Mouse (Mus musculus) spleen, adult 2 months (tissue): Measurements from ENCODE around the gene Jund. TPM values are rescaled to one million over a fixed set of nuclear protein-coding genes. Genes with fewer than 3 reads are reported as not detected.

Experiments used
- DNase-seq, 2 experiments: peaks; one replicate each; pipeline versions ENCODE4 v3.0.0 to v3.0.0-alpha.2; 2012 to 2021; ENCODE audit warnings: low spot score in 2 of 2, low read depth in 1 of 2
- H3K27ac ChIP-seq: fragments of 200-500 bp; 2 replicates; pipeline ENCODE4 v1.5.1; 2012; ENCODE audit warnings: low read length, inconsistent platforms; ENCODE audit not compliant: insufficient read depth
- H3K27me3 ChIP-seq: fragments of 200-500 bp; 2 replicates; pipeline ENCODE4 v1.6.1; 2012; ENCODE audit warnings: mild to moderate bottlenecking, moderate library complexity, low read length, inconsistent platforms; ENCODE audit not compliant: control insufficient read depth, insufficient read depth
- H3K36me3 ChIP-seq: fragments of 200-500 bp; 2 replicates; pipeline ENCODE4 v1.6.1; 2012; ENCODE audit warnings: mild to moderate bottlenecking, low read length, inconsistent platforms; ENCODE audit not compliant: control insufficient read depth, insufficient read depth
- H3K4me1 ChIP-seq: fragments of 200-500 bp; 2 replicates; pipeline ENCODE4 v1.6.1; 2011; ENCODE audit warnings: inconsistent platforms; ENCODE audit not compliant: control insufficient read depth, insufficient read depth, insufficient read length
- H3K4me3 ChIP-seq: fragments of 200-500 bp; 2 replicates; pipeline ENCODE4 v1.5.1; 2011; ENCODE audit warnings: mild to moderate bottlenecking, inconsistent platforms; ENCODE audit not compliant: insufficient read depth, insufficient read length; ENCODE audit errors: extremely low read depth
- CTCF ChIP-seq: fragments of 200-500 bp; IDR thresholded peaks from 2 replicates; pipeline ENCODE4 v1.5.1; 2011; ENCODE audit warnings: mild to moderate bottlenecking, inconsistent platforms; ENCODE audit not compliant: insufficient read depth, insufficient read length, insufficient replicate concordance; ENCODE audit errors: extremely low read depth
- POLR2A ChIP-seq: fragments of 200-500 bp; IDR thresholded peaks from 2 replicates; pipeline ENCODE4 v1.6.1; 2011; ENCODE audit warnings: low read depth, low read length, inconsistent platforms
- WGBS: fragments of 180-500 bp; shearing (Covaris S2); methylation state at CpG from one replicate; pipeline ENCODE4 v1.1.7; 2018; 5-methylcytosine and 5-hydroxymethylcytosine counted together
- polyA plus RNA-seq: library from polyadenylated mRNA; depleted of rRNA; stranded (reverse); fragments of >200 nt; gene quantifications from 2 replicates; pipeline ENCODE4 v1.2.3, GENCODE M21; 2012

The Jund gene
- polyA plus RNA-seq, 1 experiment = 269 TPM

GRCm38 (mm10) chr8:70723486-70724210 lies 24.9 kb downstream of the Jund start, which contains the start of gene Pde4c:
Gene Pde4c (plus strand): TSS chr8:70723720.
- TF ChIP-seq POLR2A = no peak
- TF ChIP-seq CTCF = no peak
- Histone ChIP-seq H3K36me3 (no peaks in the 10 kb centered on the region), H3K27me3 (no peaks in the 10 kb centered on the region), H3K4me3 (no peak within 1 kb of the TSS), H3K4me1 (peaks cover under 1% of the 10 kb centered on the region; the same call in 1 of the 2 replicates), H3K27ac (no peak within 1 kb of the TSS)
- no peak for DNase-seq
- WGBS = 71% methylated on average over 7 of the region's 7 CpGs

DNA sequence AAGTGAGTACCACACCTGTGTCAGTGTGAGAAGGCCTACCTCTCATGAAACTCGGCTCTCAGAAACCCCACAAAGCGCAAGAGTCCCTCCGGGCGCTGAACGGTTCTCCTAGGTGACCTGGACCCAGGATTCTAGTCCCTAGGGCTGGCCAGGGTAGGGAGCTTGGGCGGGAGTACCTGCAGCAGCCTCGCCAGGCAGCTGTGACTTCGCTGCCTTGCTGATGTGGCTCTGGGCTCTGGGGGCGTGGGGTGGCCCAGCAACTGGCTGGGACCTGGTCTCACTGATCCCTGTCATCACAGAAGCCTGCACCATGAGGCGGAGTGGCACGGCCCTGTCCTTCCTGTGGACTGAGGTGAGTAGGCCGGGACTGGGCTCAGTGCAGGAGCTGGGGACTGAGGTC lies 25.5 kb downstream of the Jund start:
- WGBS = 89% methylated on average over 12 of the region's 12 CpGs
- no peak for DNase-seq
- Histone ChIP-seq H3K27ac (no peak overlapping the region), H3K27me3 (no peaks in the 10 kb centered on the region), H3K4me3 (no peak overlapping the region), H3K4me1 (no peaks in the 10 kb centered on the region; the same call in 1 of the 2 replicates), H3K36me3 (no peaks in the 10 kb centered on the region)
- TF ChIP-seq POLR2A (no peak), CTCF (no peak)

DNA sequence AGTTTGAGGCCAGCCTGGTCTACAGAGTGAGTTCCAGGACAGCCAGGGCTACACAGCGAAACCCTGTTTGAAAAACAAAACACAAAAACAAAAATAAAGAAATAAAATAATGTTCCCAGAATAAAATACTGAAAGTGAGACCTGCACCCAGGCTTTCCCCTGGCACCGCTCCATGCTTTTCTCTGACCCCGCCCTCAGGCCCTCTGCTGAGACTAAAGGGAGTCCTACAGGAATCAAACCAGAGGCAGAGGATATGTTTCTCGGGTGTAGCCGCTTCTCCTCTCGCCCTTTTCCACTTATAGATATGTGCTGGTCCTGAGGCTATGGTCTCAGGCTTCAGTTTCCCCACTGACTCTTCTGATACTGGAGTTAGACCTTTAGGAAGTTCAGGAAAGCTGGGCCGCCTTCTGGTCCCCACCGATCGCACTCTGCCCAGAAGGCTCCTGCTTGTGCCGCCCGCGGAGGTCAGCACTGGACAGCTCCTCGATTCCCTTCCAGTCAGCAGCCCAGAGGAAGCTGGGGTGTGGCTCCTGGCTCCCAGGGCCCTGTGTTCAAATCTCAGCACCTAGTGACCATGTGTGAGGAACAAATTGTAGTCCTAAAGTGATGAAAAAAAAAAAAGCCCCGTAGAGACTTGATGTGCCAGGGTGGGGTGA lies 27.2 kb downstream of the Jund start:
- DNase-seq = no peak
- Histone ChIP-seq H3K4me1 (peaks cover 12% of the 10 kb centered on the region; the same call in 1 of the 2 replicates), H3K36me3 (no peaks in the 10 kb centered on the region), H3K27me3 (no peaks in the 10 kb centered on the region), H3K4me3 (no peak overlapping the region), H3K27ac (no peak overlapping the region)
- 42% methylated on average over 14 of the region's 14 CpGs for WGBS
- TF ChIP-seq POLR2A (no peak), CTCF (no peak)

DNA sequence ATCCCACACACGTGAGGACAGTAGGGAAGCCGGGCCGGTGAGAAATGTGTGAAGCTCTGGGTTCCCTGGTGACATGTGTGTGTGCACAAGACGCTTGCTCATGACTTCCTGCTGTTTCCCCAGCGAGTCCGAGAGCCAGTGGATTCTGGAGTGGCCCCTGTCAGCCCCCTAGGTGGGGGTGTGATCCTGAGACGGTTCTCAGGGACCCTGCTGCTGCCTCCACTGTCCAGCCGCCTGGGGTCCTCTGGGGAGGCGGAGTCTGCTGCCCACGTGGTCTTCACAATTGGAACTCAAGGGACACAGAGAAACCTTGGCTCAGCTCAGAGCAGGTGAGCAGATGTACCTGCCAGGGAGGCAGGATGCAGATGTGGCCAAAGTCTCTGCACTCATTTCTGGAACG lies 28.0 kb downstream of the Jund start:
- no peaks in the 10 kb centered on the region for H3K27me3 ChIP-seq

GRCm38 (mm10) chr8:70729808-70730475 lies 31.2 kb downstream of the Jund start:
- H3K27me3 ChIP-seq = no peaks in the 10 kb centered on the region

More for the DNA sequence above, 28.0 kb downstream of the Jund start:
- H3K27ac ChIP-seq = no peak overlapping the region
- WGBS = 39% methylated on average over 11 of the region's 11 CpGs
- no peaks in the 10 kb centered on the region for H3K36me3 ChIP-seq
- peaks cover 12% of the 10 kb centered on the region; the same call in 1 of the 2 replicates for H3K4me1 ChIP-seq
- no peak for DNase-seq
- no peak overlapping the region for H3K4me3 ChIP-seq
- TF ChIP-seq CTCF (no peak), POLR2A (no peak)

GRCm38 (mm10) chr8:70730956-70731355 lies 32.2 kb downstream of the Jund start:
- peak; percentile 55 to 59 for DNase-seq

More at GRCm38 (mm10) chr8:70729808-70730475, 31.2 kb downstream of the Jund start:
- DNase-seq = peak; percentile 45 to 73
- Histone ChIP-seq H3K4me3 (peak overlapping the region; percentile 47; the same call in 1 of the 2 replicates), H3K27ac (peak overlapping the region; percentile 19; the same call in 1 of the 2 replicates), H3K36me3 (no peaks in the 10 kb centered on the region), H3K4me1 (peaks cover 12% of the 10 kb centered on the region; the same call in 1 of the 2 replicates)
- TF ChIP-seq POLR2A (no peak), CTCF (peak; percentile 31; the same call in 1 of the 2 replicates)
- 2% methylated on average over 34 of the region's 34 CpGs for WGBS

More at GRCm38 (mm10) chr8:70730956-70731355, 32.2 kb downstream of the Jund start:
- Histone ChIP-seq H3K27ac (peak overlapping the region; percentile 69), H3K4me1 (peaks cover 12% of the 10 kb centered on the region; the same call in 1 of the 2 replicates), H3K36me3 (no peaks in the 10 kb centered on the region), H3K27me3 (no peaks in the 10 kb centered on the region), H3K4me3 (no peak overlapping the region)
- TF ChIP-seq CTCF (no peak), POLR2A (no peak)
- 42% methylated on average over 4 of the region's 4 CpGs for WGBS
